Mouse (Mus musculus): ENCODE data around the gene Slc6a16.
"Not testable (repeated sequence)": the region's sequence is repeated elsewhere in the genome, so short reads cannot be mapped to it uniquely, and the experiment has no call there.

Gene Slc6a16

GRCm38 (mm10) chr7:45255822-45256221 lies 14.9 kb downstream of the Slc6a16 start:
- not testable (repeated sequence) for DNase-seq

- DNase-seq = no peak
Measured at GRCm38 (mm10) chr7:45257063-45257840, 16.4 kb downstream of the Slc6a16 start.

- DNase-seq = no peak
Measured at GRCm38 (mm10) chr7:45259281-45259680, 18.4 kb downstream of the Slc6a16 start.

GRCm38 (mm10) chr7:45262266-45262665 lies 21.4 kb downstream of the Slc6a16 start:
- DNase-seq = no peak

DNA sequence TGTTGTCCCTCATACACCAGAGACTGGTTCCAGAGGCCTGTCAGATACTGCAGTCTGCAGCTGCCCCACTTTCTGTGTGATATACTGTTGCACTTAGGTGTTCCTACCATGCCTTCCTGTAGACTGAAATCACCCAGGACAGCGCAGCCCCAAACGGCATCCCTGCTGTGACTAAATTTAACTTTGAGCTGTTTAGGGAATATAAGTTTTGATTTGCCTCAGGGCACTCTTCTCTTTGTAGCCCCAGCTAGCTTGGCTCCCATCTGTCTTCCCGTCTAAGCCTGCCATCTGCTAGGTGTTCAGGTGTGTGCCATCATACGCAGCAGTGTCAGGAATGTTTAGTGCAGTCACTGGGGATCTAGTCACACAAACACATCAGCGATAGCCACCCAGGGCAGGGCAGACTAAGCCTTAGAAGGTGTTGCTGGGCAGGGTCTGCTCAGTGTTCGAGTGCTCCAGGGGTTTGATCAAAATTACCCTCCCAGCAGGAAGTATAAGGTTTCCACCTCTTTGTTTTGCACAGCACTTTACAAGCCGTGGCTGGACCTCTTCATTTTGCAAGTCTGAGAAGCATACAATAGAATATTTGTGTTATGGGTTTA lies 22.2 kb downstream of the Slc6a16 start:
- DNase-seq = no peak

DNA sequence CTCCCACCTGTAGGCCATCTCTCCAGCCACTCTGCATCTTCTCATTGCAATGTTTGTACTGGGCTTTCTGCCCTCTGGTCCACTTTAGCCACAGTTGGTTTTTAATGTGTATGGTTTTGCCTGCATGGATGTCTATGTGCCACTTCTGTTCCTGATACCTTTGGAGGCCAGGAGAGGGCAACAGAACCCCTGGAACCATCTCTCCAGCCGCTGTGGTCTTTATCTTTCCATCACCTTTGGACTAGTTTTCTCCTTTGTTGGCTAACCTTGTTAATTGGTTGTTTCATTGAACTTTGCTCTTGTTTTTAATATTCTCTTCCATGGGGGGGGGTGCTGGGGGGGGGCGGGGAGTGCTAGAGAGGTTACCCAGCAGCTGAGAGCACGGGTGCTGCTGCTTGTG lies 23.5 kb downstream of the Slc6a16 start:
- no peak for DNase-seq

DNA sequence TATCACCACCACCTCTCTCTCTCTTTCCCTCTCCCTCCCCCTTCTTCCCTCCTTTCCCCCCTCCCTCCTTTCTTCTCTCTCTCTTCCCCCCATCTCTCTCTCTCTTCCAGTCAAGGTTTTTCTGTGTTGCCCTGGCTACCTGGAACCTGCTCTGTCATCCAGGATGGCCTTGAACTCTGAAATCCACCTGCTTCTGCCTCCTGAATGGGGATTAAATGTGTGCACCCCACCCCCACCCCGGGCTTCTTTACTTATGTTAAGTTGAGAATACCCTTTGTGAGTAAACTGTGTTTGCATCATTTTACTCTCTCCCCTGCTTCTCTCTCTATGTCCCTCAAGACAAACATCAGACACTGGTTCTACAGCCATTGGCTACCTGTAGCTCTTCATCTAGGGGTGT lies 24.6 kb downstream of the Slc6a16 start:
- no peak for DNase-seq

DNA sequence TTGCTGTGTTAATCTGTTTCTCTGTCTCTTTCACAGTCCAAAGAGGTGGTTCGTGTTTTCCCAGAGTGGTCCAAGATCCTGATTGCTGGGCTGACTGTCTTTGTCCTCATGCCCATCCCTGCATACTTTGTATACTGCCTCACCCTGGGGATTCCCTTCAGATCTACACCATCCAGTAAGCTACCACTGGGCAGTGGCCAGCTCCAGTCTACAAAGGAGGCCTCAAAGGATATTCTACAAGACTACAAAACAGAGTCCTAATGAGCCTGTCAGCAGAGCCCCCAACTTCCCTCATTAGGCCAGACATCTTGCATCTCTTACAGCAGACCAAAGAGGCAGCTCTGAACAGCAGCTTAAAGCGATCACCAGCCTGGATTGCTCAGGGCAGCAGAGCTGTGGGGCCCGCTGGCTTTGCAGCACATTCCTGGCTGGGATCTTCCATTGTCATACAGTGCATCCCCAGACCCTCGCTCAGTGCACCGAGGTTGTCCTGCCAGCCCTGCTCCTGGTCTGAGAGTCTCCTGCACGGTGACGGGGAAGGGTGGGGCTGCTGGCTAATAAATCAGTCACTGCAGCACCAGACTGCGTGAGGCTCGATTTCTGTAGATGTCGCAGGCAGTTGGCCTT lies 32.0 kb downstream of the Slc6a16 start:
- DNase-seq = no peak

DNA sequence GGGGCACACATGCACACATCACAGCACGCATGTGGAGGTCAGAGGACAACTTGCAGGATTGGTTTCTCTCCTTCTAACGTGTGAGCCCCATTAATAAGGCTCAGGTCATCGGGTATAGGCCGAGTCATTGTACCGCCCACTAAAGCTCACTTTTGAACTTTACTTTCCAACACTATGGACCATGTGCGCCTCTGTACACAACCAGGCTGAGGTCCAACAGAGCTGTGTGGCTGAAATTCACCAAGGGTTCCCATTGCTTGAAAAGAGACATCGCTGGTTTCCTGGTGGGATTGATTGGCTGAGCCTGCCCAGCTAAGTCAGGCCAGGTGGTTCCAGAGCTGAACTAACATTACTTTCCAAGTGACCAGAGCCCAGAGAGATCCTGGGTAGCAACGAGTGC lies 32.8 kb downstream of the Slc6a16 start:
- no peak for DNase-seq

GRCm38 (mm10) chr7:45277136-45277760 lies 36.4 kb downstream of the Slc6a16 start, which contains the start of gene Slc6a21:
Gene Slc6a21 (plus strand): TSS chr7:45277513.
- peak; percentile 70 to 88 for DNase-seq

DNA sequence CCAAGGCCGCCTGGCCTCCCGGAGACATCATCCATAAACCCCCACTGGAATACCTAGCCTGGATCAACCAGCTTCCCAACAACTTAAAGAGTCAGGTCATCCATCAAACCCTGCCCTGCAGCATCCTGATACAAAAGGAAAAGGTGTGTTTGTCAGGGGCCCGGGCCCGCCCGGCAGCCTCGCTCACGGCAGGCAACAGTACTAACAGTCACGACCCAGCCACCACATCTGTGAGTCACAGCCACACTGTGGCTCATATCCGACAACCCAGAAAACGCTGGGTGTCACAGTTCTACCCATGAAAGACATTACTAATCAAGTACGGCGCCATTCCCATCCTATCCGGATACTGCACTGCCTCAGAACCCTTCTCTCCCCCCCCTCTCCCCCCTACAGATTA lies 45.6 kb downstream of the Slc6a16 start:
- no peak for DNase-seq

DNA sequence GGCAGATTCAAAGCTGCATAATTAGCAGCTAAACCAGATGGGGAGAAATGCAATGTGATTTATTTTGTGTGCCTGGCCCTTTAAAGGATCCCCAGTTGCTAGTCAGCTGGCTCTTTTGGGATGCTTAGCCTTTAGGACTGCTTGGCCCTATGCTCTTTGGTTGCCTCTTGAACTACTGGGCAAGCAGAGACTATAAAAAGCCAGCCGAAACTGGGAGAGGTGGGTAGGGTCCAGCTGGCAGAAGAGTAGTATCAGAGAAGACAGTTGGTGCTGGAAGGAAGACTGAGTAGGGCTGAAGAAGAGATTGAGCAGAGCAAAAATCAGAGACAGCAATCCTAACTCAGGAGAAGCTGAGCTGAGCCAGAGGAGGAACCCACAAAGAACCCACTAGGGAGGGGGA lies 55.7 kb downstream of the Slc6a16 start:
- no peak for DNase-seq

- DNase-seq = no peak
Measured at GRCm38 (mm10) chr7:45297563-45297962, 56.7 kb downstream of the Slc6a16 start.

DNA sequence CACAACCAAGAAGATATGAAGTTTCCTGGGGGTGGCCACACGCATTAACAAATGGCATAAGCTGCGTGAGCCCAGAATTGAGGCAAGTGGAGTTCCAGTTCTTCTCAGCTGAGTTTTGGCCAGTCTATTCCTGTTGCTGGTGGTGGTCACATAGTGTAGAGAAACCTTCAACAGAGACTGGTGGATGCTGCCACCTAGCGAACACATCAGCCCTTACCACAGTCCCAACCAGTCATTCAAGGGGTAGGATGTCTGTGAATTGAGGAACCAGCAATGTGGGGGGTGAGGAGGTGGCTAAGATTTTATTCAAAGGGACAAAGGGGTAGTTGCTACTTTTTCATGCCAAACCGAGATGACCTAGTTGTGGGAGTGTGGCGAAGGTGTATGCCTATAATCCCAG lies 58.9 kb downstream of the Slc6a16 start:
- DNase-seq = peak; percentile 40 to 61

DNA sequence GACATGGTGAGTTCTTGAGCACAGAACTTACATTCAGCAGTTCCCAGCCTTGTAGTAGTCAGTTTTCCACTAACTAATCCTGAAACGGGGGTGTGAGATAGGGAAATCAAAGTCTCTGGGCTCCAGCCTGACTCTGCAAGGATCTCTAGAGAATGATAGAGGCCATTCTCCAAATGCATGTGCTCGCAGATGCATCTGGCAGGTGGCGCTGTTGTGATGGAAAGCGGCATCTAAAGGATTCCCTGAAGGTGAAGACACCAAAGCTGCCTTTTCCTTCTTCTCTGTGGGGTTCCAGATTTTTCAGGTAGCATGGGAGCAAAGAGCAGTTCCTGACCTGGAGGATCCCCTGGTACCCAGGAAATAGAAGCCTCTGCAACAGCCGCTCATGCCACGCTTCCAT lies 59.4 kb downstream of the Slc6a16 start:
- DNase-seq = peak in 1 of 2 experiments; percentile 48

- no peak for DNase-seq
Measured at GRCm38 (mm10) chr7:45302626-45303025, 61.7 kb downstream of the Slc6a16 start.

GRCm38 (mm10) chr7:45304869-45305268 lies 64.0 kb downstream of the Slc6a16 start:
- DNase-seq = no peak

- DNase-seq = peak; percentile 17 to 42
Measured at GRCm38 (mm10) chr7:45305275-45305674, 64.4 kb downstream of the Slc6a16 start.

DNA sequence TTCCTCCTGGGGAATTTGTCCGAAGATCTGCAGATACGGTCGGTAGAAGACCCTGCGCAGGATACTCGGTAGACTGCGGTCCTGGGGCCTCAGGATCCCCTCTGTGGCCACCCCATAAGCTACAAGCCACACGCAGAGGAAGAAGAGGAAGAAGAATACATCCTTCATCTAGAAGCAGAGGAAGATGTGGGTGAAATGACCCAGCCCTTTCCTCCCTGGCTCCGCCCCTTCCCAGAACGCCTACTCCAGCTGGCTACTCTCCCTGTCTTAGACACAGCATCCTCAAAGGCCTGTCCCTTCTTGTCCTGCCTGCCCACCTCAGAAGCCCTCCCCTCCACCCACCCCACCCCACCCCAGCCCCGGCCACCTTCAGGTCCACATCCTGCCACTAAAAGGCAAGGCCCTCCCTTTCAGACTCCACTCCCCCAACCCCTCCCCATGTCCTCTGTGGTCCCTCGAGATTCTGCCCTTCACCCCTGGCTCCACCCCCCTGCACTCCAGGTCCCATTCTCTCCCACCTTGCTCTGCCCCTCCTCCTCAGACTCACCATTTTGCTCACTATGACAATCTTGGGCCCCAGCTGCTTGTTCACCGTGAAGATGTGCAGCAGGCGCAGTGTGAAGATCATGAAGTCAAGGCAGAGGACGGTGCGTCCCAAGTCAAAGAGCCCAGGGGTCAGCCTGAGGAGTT lies 67.8 kb downstream of the Slc6a16 start:
- no peak for DNase-seq

DNA sequence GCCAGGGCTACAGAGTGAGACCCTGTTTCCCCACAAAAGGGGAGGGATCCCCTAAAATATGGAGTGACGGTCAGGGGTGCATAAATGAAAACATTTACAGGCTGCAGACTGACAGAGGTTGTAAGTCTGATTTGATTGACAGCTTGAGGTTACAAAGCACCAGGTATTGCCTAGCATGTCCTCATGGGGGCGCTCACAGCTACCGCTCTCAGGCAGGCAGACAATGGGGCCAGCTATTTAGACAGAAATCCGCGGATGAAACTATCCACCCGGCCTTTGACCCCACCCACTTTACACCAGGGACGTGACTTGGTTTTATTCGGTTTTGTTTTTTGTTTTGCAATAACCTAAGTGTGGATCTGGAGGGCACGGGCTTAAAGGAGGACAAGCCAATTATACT lies 68.6 kb downstream of the Slc6a16 start:
- DNase-seq = peak in 1 of 2 experiments; percentile 42

- DNase-seq = no peak
Measured at GRCm38 (mm10) chr7:45312023-45312422, 71.1 kb downstream of the Slc6a16 start.

DNA sequence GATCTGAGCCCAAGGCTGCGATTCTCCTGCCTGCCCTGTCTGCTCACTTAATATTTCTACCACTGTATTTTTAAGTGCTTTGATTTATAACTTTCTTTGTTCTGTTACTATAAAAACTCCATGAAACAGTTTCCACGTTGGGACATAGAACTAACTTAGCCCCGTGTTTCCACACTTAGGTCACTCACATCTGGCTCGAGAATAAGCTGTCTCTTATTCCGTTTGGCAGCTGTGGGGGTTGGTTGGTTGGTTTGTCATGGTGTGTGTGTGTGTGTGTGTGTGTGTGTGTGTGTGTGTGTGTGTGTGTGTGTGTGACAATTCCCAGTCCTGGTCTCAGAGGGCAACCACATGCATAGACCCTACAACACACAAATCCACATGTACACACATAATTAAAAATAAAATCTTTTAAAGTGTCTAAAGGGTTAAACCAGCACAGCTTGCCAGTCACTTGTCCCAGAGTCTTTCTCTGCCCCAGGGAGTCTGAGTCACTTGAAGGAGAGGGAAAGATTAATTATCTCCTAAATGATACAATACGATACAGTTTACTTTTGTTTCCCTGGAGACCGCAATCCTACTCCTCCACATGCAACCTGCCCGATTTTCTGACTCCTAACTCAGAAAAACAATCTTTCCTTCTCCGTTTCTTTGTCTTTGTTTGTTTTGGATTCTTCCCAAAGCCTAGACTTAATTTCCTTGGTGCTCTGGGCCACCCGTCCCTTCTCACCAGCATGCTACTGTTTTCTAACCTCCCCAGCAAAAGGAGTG lies 72.0 kb downstream of the Slc6a16 start:
- no peak for DNase-seq
